Mouse (Mus musculus): ENCODE measurements around the gene Nfatc4. TPM values are rescaled to one million over a fixed set of nuclear protein-coding genes. Genes with fewer than 3 reads are reported as not detected.

Gene Nfatc4
- polyA plus RNA-seq (2015; fragmentation: Nextera tagmentation; extraction: Ambion mirVana), result 35.5 and 40.9 TPM in 2 replicates

DNA sequence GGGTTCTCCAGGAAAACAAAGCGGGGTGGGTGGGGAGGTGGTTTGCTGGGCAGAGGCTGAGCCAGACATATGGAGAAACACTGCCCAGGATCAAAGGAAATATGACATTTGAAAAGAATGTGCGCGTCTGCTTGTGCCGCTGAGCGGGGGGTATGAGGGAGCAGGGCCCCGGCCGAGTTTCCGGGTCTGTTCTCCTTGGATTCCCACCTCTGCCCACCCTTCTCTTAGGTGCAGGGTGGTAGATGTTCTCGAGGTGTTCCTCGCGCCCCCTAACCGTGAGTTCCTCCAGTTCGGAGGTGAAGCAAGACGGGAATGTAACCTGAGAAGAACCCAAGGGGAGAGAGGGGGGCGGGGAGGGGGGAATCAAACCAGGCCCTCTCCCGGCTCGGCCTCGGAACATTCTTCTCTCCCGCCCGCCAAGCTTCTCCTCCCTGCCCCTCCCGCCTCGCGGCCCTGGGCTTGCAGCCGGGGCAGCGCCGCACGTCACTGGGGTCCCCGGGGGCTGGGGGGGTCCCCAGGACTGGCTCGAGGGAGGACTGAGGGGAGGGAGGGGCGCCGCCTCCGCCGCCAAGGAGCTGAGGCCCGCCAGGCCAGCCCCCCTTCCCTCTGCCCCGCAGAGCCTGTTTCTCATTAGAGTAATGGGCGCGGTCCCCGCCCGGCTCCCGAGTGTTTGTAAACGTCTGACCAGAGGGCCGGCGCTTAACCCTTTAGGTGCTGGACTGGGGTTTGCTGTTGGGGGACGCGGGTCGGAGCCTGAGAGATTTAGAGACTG lies at the start of gene Nfatc4:
TSS of gene Nfatc4 (plus strand) at position 154 of the 772 bp plus-strand sequence.
- no peaks in the 10 kb centered on the region for H3K27me3 ChIP-seq (replicated peaks)

DNA sequence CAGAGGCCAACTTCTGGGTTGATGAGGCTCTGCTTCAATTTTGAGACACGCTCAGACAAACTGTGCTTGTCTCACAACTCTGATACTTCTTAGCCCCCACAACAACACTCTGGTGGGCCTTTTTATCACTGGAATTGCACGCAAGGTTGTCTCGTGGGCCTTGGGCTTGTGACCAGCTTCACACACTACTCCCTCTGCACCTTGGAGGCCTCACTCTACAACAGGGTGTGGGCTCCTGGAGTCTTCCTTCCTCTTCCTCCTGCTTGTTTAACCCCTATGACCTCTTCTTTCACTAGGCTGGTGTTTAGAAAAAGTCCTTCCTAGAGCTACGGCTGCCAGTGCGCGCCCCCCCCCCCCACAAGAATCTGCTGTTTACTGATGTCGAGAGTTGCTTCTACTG lies 46.2 kb upstream of the Nfatc4 start:
- H3K27ac ChIP-seq, result no peak overlapping the region
- no peak for ATAC-seq (ENCODE audit: insufficient read depth, low FRiP score, low read depth)
- H3K4me1 ChIP-seq, result peaks cover 6% of the 10 kb centered on the region
- H3K9ac ChIP-seq, result no peak overlapping the region
- no peaks in the 10 kb centered on the region for H3K9me3 ChIP-seq
- H3K27me3 ChIP-seq (replicated peaks), result no peaks in the 10 kb centered on the region
- WGBS, result 44% methylated on average over 7 of the region's 7 CpGs
- H3K36me3 ChIP-seq, result no peaks in the 10 kb centered on the region
- no peak overlapping the region for H3K4me3 ChIP-seq (replicated peaks)
- H3K4me2 ChIP-seq, result no peak overlapping the region

More for the DNA sequence above, at the start of gene Nfatc4:
- WGBS, result 0% methylated on average over 37 of the region's 46 CpGs
- Histone ChIP-seq H3K27ac (peak within 1 kb of the TSS; percentile 97), H3K9ac (peak within 1 kb of the TSS; percentile 24), H3K4me3 (replicated peaks) (peak within 1 kb of the TSS; percentile 67), H3K36me3 (no peaks in the 10 kb centered on the region), H3K4me1 (peaks cover 8% of the 10 kb centered on the region; the same call in 1 of the 2 replicates), H3K9me3 (no peaks in the 10 kb centered on the region), H3K4me2 (peak within 1 kb of the TSS; percentile 69)
- peak; percentile 89 for ATAC-seq (ENCODE audit: insufficient read depth, low FRiP score, low read depth)

DNA sequence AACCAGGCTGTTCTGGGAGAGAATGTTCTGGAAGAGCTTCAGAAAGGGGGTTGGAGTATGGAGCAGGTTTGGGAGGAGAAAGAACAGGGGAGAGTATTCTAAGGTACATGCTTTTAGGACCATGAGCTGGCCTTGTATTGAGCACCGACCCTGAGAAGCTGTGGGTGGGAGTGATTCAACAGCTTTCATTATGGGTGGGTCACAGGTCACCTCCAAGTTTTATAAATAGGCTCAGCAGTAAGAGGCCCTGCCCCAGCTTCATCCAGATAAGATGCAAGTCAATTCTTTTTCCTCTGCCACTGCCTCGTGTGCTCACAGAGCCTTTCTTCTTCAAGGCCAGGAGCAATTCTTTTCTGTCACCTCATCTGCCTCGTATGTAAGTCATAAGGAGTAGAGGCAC lies 45.8 kb upstream of the Nfatc4 start:
- H3K4me3 ChIP-seq (replicated peaks), result no peak overlapping the region
- ATAC-seq (ENCODE audit: insufficient read depth, low FRiP score, low read depth), result no peak

DNA sequence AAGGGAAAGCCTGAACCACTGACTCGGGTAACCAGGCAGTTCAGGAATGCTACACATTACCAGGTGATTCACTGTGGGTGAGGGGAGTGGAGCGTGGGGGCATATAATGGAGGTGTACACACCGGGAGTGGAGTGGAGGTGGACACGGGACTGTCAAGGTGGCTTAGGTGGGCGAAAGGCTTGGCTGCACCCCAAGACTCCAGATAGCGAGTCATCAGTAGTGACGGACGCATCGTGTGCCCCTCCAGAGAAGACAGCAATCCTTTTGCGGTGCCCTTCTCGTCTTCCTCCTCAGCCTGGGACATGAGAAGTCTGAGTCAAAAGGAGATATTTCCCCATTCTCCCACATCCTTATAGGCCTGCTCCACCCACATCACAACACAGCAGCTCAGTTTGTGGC lies 45.1 kb upstream of the Nfatc4 start:
- no peak overlapping the region for H3K9ac ChIP-seq

More for the DNA sequence above, 45.8 kb upstream of the Nfatc4 start:
- H3K27ac ChIP-seq, result no peak overlapping the region
- no peak overlapping the region for H3K9ac ChIP-seq
- H3K9me3 ChIP-seq, result no peaks in the 10 kb centered on the region
- WGBS, result 16% methylated on average over 3 of the region's 3 CpGs
- no peaks in the 10 kb centered on the region for H3K36me3 ChIP-seq
- peaks cover 6% of the 10 kb centered on the region for H3K4me1 ChIP-seq
- no peaks in the 10 kb centered on the region for H3K27me3 ChIP-seq (replicated peaks)
- H3K4me2 ChIP-seq, result no peak overlapping the region

DNA sequence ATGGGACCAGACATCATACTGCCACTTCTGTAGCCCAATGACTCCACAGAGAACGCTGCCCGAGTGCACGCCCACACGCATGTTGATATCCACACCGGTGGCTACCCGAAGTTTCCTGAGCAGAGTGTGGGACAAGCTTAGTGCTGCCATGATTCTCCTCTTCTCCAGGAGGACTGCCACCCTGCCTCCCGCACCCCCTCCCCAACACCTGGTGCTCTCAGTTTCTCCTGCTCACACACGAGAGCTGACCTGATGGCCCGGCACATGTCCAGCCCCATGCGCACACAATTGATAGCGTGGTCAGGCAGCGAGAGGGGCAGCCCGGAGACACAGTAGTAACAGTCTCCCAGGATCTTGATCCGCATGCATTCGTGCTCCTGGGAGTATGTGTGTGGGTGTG lies 44.3 kb upstream of the Nfatc4 start:
- 86% methylated on average over 15 of the region's 15 CpGs for WGBS
- H3K4me1 ChIP-seq, result peaks cover 12% of the 10 kb centered on the region
- H3K4me2 ChIP-seq, result no peak overlapping the region
- no peak overlapping the region for H3K27ac ChIP-seq
- ATAC-seq (ENCODE audit: insufficient read depth, low FRiP score, low read depth), result no peak
- H3K4me3 ChIP-seq (replicated peaks), result no peak overlapping the region
- no peaks in the 10 kb centered on the region for H3K9me3 ChIP-seq
- no peak overlapping the region for H3K9ac ChIP-seq
- no peaks in the 10 kb centered on the region for H3K27me3 ChIP-seq (replicated peaks)
- no peaks in the 10 kb centered on the region for H3K36me3 ChIP-seq

More for the DNA sequence above, 45.1 kb upstream of the Nfatc4 start:
- Histone ChIP-seq H3K4me2 (no peak overlapping the region), H3K4me1 (peaks cover 6% of the 10 kb centered on the region), H3K27ac (no peak overlapping the region), H3K9me3 (no peaks in the 10 kb centered on the region), H3K36me3 (no peaks in the 10 kb centered on the region), H3K4me3 (replicated peaks) (no peak overlapping the region), H3K27me3 (replicated peaks) (no peaks in the 10 kb centered on the region)
- 75% methylated on average over 11 of the region's 11 CpGs for WGBS
- no peak for ATAC-seq (ENCODE audit: insufficient read depth, low FRiP score, low read depth)

DNA sequence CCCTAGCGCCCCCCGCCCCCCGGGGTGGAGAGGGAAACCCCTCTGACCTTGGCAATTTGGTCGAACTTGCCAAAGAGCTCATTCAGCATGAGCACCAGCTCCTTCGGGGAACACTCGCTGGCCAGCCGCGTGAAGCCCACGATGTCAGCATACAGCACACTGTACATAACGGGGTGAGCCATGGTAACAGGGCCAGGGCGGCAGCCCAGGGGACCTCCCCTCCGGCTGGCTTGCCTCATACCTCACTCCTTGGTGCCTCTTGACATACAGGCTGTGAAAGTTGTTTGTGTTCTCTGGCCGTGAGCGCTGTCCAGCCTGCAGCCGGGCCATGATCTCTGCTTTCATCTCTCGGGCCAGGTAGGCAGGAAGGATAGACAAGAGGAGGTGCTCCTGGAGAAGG lies 43.3 kb upstream of the Nfatc4 start:
- Histone ChIP-seq H3K4me2 (no peak overlapping the region), H3K27ac (no peak overlapping the region), H3K4me1 (peaks cover 14% of the 10 kb centered on the region), H3K9ac (no peak overlapping the region), H3K4me3 (replicated peaks) (no peak overlapping the region), H3K27me3 (replicated peaks) (0 out of 2 replicates have a peak, but pooled peaks cover under 1% of the 10 kb centered on the region), H3K36me3 (no peaks in the 10 kb centered on the region), H3K9me3 (no peaks in the 10 kb centered on the region)
- no peak for ATAC-seq (ENCODE audit: insufficient read depth, low FRiP score, low read depth)
- 52% methylated on average over 16 of the region's 16 CpGs for WGBS

DNA sequence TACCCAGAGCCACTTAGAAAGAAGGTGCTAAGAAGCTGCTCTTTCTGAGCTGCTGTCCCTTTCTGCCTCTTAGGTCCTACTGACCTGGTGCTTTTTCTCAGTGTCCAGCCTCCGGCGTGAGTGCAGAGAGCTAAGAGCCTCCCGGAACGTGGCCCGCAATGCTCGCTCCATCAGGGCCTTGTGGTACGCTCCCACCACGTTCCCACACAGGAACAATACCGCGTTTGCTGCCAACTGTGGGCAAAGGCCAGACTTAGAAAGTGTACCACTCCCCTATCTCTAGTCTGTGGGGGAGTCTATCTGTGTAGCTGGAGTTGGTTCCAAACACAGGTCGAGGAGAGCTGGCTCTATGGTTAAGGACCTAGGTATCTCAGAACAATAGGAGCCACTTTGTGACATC lies 42.2 kb upstream of the Nfatc4 start:
- Histone ChIP-seq H3K4me3 (replicated peaks) (no peak overlapping the region), H3K4me2 (no peak overlapping the region), H3K27me3 (replicated peaks) (0 out of 2 replicates have a peak, but pooled peaks cover 5% of the 10 kb centered on the region), H3K36me3 (no peaks in the 10 kb centered on the region), H3K27ac (no peak overlapping the region), H3K9me3 (no peaks in the 10 kb centered on the region), H3K9ac (no peak overlapping the region), H3K4me1 (peaks cover 14% of the 10 kb centered on the region)
- 84% methylated on average over 11 of the region's 11 CpGs for WGBS
- ATAC-seq (ENCODE audit: insufficient read depth, low FRiP score, low read depth), result no peak

DNA sequence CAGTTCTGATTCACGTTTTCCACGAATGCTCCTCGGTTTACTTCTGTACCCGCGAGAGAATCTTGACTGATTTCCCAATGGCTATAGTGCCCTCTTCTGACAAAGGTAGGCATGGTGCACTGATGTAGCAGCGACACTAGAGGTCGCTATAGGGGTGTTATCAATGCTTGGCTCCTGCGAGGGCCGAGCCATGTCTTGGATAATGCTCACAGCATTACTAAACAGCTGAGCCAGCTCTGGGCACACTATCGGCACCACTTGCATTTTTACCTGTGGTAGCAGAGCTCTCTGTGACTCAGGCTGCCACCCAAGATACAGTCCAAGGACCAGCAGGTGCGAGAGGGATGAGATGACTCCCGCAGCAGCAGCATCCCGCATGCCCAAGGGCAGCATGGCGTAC lies 41.6 kb upstream of the Nfatc4 start:
- peak overlapping the region; percentile 39; the same call in 1 of the 2 replicates for H3K4me2 ChIP-seq
- H3K9ac ChIP-seq, result no peak overlapping the region
- ATAC-seq (ENCODE audit: insufficient read depth, low FRiP score, low read depth), result 0 out of 2 replicates have a peak, but pooled peaks have one; percentile 28
- 17% methylated on average over 14 of the region's 14 CpGs for WGBS
- H3K9me3 ChIP-seq, result no peaks in the 10 kb centered on the region
- H3K27me3 ChIP-seq (replicated peaks), result 0 out of 2 replicates have a peak, but pooled peaks cover 5% of the 10 kb centered on the region
- H3K36me3 ChIP-seq, result no peaks in the 10 kb centered on the region
- H3K27ac ChIP-seq, result no peak overlapping the region
- no peak overlapping the region for H3K4me3 ChIP-seq (replicated peaks)
- peaks cover 14% of the 10 kb centered on the region for H3K4me1 ChIP-seq

DNA sequence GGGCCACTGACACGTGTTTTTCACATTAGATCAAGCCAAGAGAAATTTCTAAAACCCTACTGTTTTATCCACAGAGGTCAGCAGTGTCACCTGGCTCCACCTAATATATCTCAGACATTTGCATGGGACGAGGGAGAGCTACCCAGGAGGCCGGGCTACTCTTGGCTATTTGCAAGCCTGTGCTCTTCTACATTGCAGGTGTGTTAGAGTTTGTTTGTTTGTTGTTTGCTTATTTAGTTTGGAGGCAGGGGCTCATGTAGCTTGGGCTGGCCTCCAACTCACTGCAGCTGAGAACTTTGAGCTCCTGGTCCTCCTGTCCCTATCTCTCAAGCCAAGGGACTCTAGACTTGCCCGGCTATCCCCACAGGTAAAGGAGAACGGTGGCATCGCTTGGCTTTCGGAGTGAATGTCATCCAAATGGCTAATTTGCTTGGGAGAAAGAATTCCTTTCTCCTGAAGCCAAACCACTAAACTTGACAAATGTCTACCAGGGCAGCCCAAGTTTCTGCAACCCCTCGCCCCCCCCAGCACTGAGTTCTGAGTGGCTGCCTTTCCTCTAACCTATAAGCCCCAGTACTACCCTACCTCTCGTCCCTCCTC lies 40.5 kb upstream of the Nfatc4 start:
- Histone ChIP-seq H3K27ac (peak overlapping the region; percentile 23; the same call in 1 of the 2 replicates), H3K9ac (no peak overlapping the region), H3K36me3 (no peaks in the 10 kb centered on the region), H3K4me3 (replicated peaks) (peak overlapping the region; percentile 40), H3K27me3 (replicated peaks) (peaks cover 6% of the 10 kb centered on the region; the same call in 1 of the 2 replicates), H3K4me2 (peak overlapping the region; percentile 71), H3K4me1 (peaks cover 9% of the 10 kb centered on the region; the same call in 1 of the 2 replicates), H3K9me3 (no peaks in the 10 kb centered on the region)
- no peak for ATAC-seq (ENCODE audit: insufficient read depth, low FRiP score, low read depth)
- 61% methylated on average over 9 of the region's 9 CpGs for WGBS

DNA sequence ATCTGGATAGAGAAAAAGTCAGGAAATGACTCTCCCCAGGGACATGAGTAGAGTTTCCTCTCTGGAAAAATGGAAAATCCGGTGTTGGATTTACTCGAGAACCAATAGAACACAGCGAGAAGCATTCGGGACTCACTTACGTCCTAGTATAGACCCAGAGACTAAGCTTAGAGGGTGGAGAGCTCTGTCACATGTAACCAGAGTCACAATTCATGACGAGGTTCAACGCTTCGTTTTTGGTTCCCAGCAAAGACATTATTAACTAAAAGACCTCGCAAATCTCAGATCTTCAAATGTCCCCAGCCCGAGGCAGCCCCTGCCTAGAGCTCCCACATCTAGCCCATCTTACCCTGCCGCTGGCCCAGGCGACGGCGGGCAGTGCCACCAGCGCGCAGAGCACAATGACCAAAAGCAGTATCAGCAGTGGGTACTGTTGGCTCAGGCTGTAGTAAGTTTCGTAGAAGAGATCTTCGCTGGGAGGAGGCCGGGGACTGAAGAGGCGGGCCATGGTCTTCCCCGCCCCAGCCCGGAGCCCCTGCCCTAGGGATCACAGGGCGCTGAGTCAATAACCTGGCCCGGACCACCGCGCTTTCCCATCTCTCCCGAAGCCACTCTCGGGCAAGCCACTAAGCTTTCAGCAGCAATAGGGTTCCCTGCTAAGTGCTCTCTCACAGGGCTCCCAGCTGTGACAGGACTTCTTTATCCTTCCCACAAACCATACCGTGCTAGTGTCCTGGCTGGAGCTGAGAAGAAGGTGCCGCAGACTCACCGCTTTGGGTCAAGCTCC lies 39.6 kb upstream of the Nfatc4 start:
- WGBS, result 4% methylated on average over 31 of the region's 31 CpGs
- H3K4me2 ChIP-seq, result peak overlapping the region; percentile 71
- H3K9ac ChIP-seq, result 0 out of 2 replicates have a peak overlapping the region, but pooled peaks have one; percentile 20
- H3K36me3 ChIP-seq, result no peaks in the 10 kb centered on the region
- peak overlapping the region; percentile 23; the same call in 1 of the 2 replicates for H3K27ac ChIP-seq
- H3K4me3 ChIP-seq (replicated peaks), result peak overlapping the region; percentile 40
- peak; percentile 46; the same call in 1 of the 2 replicates for ATAC-seq (ENCODE audit: insufficient read depth, low FRiP score, low read depth)
- peaks cover 15% of the 10 kb centered on the region; the same call in 1 of the 2 replicates for H3K27me3 ChIP-seq (replicated peaks)
- H3K4me1 ChIP-seq, result peaks cover 18% of the 10 kb centered on the region
- H3K9me3 ChIP-seq, result no peaks in the 10 kb centered on the region

DNA sequence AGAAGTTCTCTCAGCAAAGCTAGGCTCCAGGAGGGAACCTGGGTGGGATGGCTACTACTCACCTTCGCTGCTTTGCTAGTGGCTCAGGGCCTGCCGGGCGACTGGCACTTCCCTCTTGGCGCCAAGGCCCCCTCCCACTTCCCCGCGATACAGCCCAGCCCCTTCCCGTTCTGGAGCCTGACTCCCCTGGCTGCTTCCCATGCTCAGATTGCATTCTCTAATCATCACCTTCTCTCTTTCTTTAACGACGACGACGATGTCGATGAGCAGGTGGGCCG lies 39.0 kb upstream of the Nfatc4 start, which contains the start of gene Adcy4:
TSS of gene Adcy4 (minus strand) at position 138 of the 278 bp plus-strand sequence.
- Histone ChIP-seq H3K27ac (peak within 1 kb of the TSS; percentile 23; the same call in 1 of the 2 replicates), H3K4me3 (replicated peaks) (peak within 1 kb of the TSS; percentile 40), H3K9ac (0 out of 2 replicates have a peak within 1 kb of the TSS, but pooled peaks have one; percentile 20), H3K27me3 (replicated peaks) (peaks cover 15% of the 10 kb centered on the region; the same call in 1 of the 2 replicates), H3K9me3 (no peaks in the 10 kb centered on the region), H3K4me2 (peak within 1 kb of the TSS; percentile 71), H3K4me1 (peaks cover 22% of the 10 kb centered on the region), H3K36me3 (no peaks in the 10 kb centered on the region)
- ATAC-seq (ENCODE audit: insufficient read depth, low FRiP score, low read depth), result no peak
- 11% methylated on average over 13 of the region's 13 CpGs for WGBS
